In genomic region chr7:97723646-97724538, GRCm38 (mm10) we compare ENCODE assay signal across 26 mouse cellular contexts. TPM values are rescaled to one million over a fixed set of nuclear protein-coding genes. Genes with fewer than 3 reads are reported as not detected.
A peak's percentile ranks its signal among the peaks of the same experiment; 100 is the strongest.
DNase-seq lines count a peak whose midpoint lies in the region; ATAC-seq and TF ChIP-seq lines count a peak whose summit lies in the region.
"Had no signal": no experiment of that assay in that cellular context is flagged by ENCODE, and none has a peak within 500 bp of the region (broad histone marks: within the 10 kb centered on the region; RNA-seq: fewer than 3 reads in every experiment).

No protein-coding gene starts in this region.

- no peak for DNase-seq in heart, postnatal 0 days (ENCODE audit: low spot score)
- no peak for DNase-seq in heart, postnatal 14 days
- DNase-seq in CD4-positive helper T cell, adult 2 months (ENCODE audit: low read depth, low spot score) = peak; percentile 13
- peak; percentile 78 for DNase-seq in thymus, postnatal 14 days
- no peak for DNase-seq in adrenal gland, postnatal 4 days (ENCODE audit: low spot score in 2 of 2)
- DNase-seq in left cerebral cortex, postnatal 25 days (ENCODE audit: low spot score in 2 of 2) = no peak
- DNase-seq: adrenal gland, adult 8-10 months; cerebellum, adult 18-20 months; cerebellum, postnatal 14 days; kidney, adult 11 months; kidney, postnatal 4 days; layer of hippocampus, adult 9-11 months; left cerebral cortex, postnatal 4 days; lung, embryonic 14.5 days; right cerebral cortex, adult 18-20 months; right cerebral cortex, postnatal 4 days had no signal

- H3K27ac ChIP-seq in heart, postnatal 0 days (ENCODE audit: low read depth) = peak overlapping the region; percentile 32; the same call in 1 of the 2 replicates
- H3K27ac ChIP-seq in intestine, postnatal 0 days (ENCODE audit: low read depth, low read length) = no peak overlapping the region
- H3K27ac ChIP-seq: hindbrain, embryonic 12.5 days; left cerebral cortex, adult 2 months; limb, embryonic 15.5 days; midbrain, embryonic 15.5 days had no signal

- no peak for TF ChIP-seq EP300 in heart, postnatal 0 days (IDR thresholded peaks at IDR 0.05; ENCODE audit: low read depth)

- H3K27me3 ChIP-seq in heart, postnatal 0 days (ENCODE audit: control insufficient read depth, insufficient read depth, low read length) = no peaks in the 10 kb centered on the region
- H3K27me3 ChIP-seq in intestine, postnatal 0 days (replicated peaks; ENCODE audit: control insufficient read depth, insufficient read depth, low read length) = no peaks in the 10 kb centered on the region
- H3K27me3 ChIP-seq: hindbrain, embryonic 12.5 days; limb, embryonic 15.5 days; megakaryocyte, embryonic 14.5 days; midbrain, embryonic 15.5 days had no signal

- no peak for TF ChIP-seq CTCF in heart, postnatal 0 days (IDR thresholded peaks at IDR 0.05; ENCODE audit: low read depth)
- no peak for TF ChIP-seq CTCF in intestine, postnatal 0 days (IDR thresholded peaks at IDR 0.05; ENCODE audit: low read depth)

- 78% methylated on average over 11 of the region's 11 CpGs for WGBS in heart, postnatal 0 days
- WGBS in intestine, postnatal 0 days = 85% methylated on average over 11 of the region's 11 CpGs

- no peak for ATAC-seq in heart, postnatal 0 days (ENCODE audit: insufficient read depth, low read depth)
- ATAC-seq in megakaryocyte-erythroid progenitor cell, adult 5-6 weeks (replicated peaks; ENCODE audit: low FRiP score, low TSS enrichment, poor library complexity, severe bottlenecking) = peak; percentile 31; the same call in 1 of the 2 replicates
- ATAC-seq in intestine, postnatal 0 days = no peak
- ATAC-seq: activated CD4-positive, CD25-positive, alpha-beta regulatory T cell, adult 4 months; midbrain, embryonic 15.5 days had no signal

- intact Hi-C loops in heart, postnatal 14 days (cut with DNase I) = no loop called here
- intact Hi-C loops in left cerebral cortex, postnatal 25 days (cut with DNase I) = no loop called here

- H3K4me1 ChIP-seq in heart, postnatal 0 days (ENCODE audit: control insufficient read depth, insufficient read depth) = no peaks in the 10 kb centered on the region
- H3K4me1 ChIP-seq in intestine, postnatal 0 days (replicated peaks; ENCODE audit: control insufficient read depth, insufficient read depth, low read length) = no peaks in the 10 kb centered on the region
- H3K4me1 ChIP-seq: limb, embryonic 15.5 days; megakaryocyte, embryonic 14.5 days had no signal

- no peaks in the 10 kb centered on the region for H3K9me3 ChIP-seq in heart, postnatal 0 days (replicated peaks; ENCODE audit: control insufficient read depth, low read length)
- H3K9me3 ChIP-seq in intestine, postnatal 0 days (ENCODE audit: control insufficient read depth) = no peaks in the 10 kb centered on the region
- H3K9me3 ChIP-seq: hindbrain, embryonic 12.5 days; limb, embryonic 15.5 days; megakaryocyte, embryonic 14.5 days; midbrain, embryonic 15.5 days had no signal

- H3K9ac ChIP-seq in heart, postnatal 0 days (replicated peaks; ENCODE audit: low read depth, low read length) = no peak overlapping the region
- H3K9ac ChIP-seq in intestine, postnatal 0 days (ENCODE audit: low read depth, low read length) = no peak overlapping the region
- H3K9ac ChIP-seq: hindbrain, embryonic 12.5 days; limb, embryonic 15.5 days; lung, embryonic 14.5 days; midbrain, embryonic 15.5 days had no signal

- no peak overlapping the region for H3K4me2 ChIP-seq in heart, postnatal 0 days (ENCODE audit: low read depth, low read length)
- no peak overlapping the region for H3K4me2 ChIP-seq in intestine, postnatal 0 days (replicated peaks; ENCODE audit: low read depth)
- H3K4me2 ChIP-seq: heart, embryonic 11.5 days; hindbrain, embryonic 12.5 days; limb, embryonic 15.5 days; lung, embryonic 14.5 days; midbrain, embryonic 15.5 days had no signal

- no peak overlapping the region for H3K4me3 ChIP-seq in heart, postnatal 0 days (ENCODE audit: low read depth, low read length)
- no peak overlapping the region for H3K4me3 ChIP-seq in intestine, postnatal 0 days (ENCODE audit: low read depth, low read length)
- H3K4me3 ChIP-seq: hindbrain, embryonic 12.5 days; left cerebral cortex, adult 2 months; limb, embryonic 15.5 days; megakaryocyte, embryonic 14.5 days; midbrain, embryonic 15.5 days; myocyte had no signal

- peaks cover 28% of the 10 kb centered on the region for H3K36me3 ChIP-seq in heart, postnatal 0 days (replicated peaks; ENCODE audit: control insufficient read depth, insufficient read depth, low read length)
- H3K36me3 ChIP-seq in intestine, postnatal 0 days (ENCODE audit: control insufficient read depth, insufficient read depth) = peaks cover 34% of the 10 kb centered on the region

RNA-seq across cellular contexts. Expression of gene Aqp11, which starts 14.2 kb away (rescaled TPM):
- 4.8 and 6.2 TPM in 2 replicates for total RNA-seq in heart, postnatal 0 days (2014; rRNA removed; ENCODE audit: low replicate concordance)
- 2.0 and 2.9 TPM in 2 replicates for polyA plus RNA-seq in heart, postnatal 0 days (2015; fragmentation: Nextera tagmentation; extraction: Ambion mirVana)
- total RNA-seq in heart, postnatal 14 days (2021) = 1 to 10 TPM; 3.5 to 7.9 TPM
- 16.4 and 23.0 TPM in 2 replicates for total RNA-seq in megakaryocyte-erythroid progenitor cell, adult 5-6 weeks (2014; fragmentation: Nextera tagmentation)
- 6.9 and 8.5 TPM in 2 replicates for total RNA-seq in megakaryocyte-erythroid progenitor cell, adult 5-6 weeks (2017)
- 10 to 100 TPM in 1 of 2 experiments, 1 to 10 TPM in 1; 8.9 to 10.3 TPM for total RNA-seq in adrenal gland, postnatal 4 days (2021)
- 10 to 100 TPM; 22.9 to 27.5 TPM for total RNA-seq in left cerebral cortex, postnatal 25 days (2021)
- 167 and 184 TPM in 2 replicates for polyA plus RNA-seq in intestine, postnatal 0 days (2015; fragmentation: Nextera tagmentation; extraction: Ambion mirVana)

RNA-seq across cellular contexts. Expression of gene Clns1a, which starts 27.5 kb away (rescaled TPM):
- total RNA-seq in heart, postnatal 0 days (2014; rRNA removed; ENCODE audit: low replicate concordance) = 37.1 and 42.0 TPM in 2 replicates
- 60.5 and 63.7 TPM in 2 replicates for polyA plus RNA-seq in heart, postnatal 0 days (2015; fragmentation: Nextera tagmentation; extraction: Ambion mirVana)
- 10 to 100 TPM; 29.5 to 31.1 TPM for total RNA-seq in heart, postnatal 14 days (2021)
- total RNA-seq in megakaryocyte-erythroid progenitor cell, adult 5-6 weeks (2014; fragmentation: Nextera tagmentation) = 118 and 121 TPM in 2 replicates
- 181 and 238 TPM in 2 replicates for total RNA-seq in megakaryocyte-erythroid progenitor cell, adult 5-6 weeks (2017)
- 10 to 100 TPM; 67.6 to 68.5 TPM for total RNA-seq in adrenal gland, postnatal 4 days (2021)
- 10 to 100 TPM; 76.2 to 89.9 TPM for total RNA-seq in left cerebral cortex, postnatal 25 days (2021)
- polyA plus RNA-seq in intestine, postnatal 0 days (2015; fragmentation: Nextera tagmentation; extraction: Ambion mirVana) = 60.9 and 65.2 TPM in 2 replicates

Comparison
In these comparisons a context has a peak if more than half of its experiments do, and no peak if none do; other contexts are left out.
1. DNase-seq: peak in CD4-positive helper T cell, adult 2 months (single experiment) and thymus, postnatal 14 days (single experiment); none in heart, postnatal 0 days (single experiment), heart, postnatal 14 days (0 of 2), adrenal gland, postnatal 4 days (0 of 2) and left cerebral cortex, postnatal 25 days (0 of 2).